Mouse (Mus musculus): ENCODE measurements around the gene Art3. TPM values are rescaled to one million over a fixed set of nuclear protein-coding genes. Genes with fewer than 3 reads are reported as not detected.
A peak's percentile ranks its signal among the peaks of the same experiment; 100 is the strongest.

Gene Art3
- polyA plus RNA-seq, 1 experiment from 2014 or later: 0.78 TPM

GRCm38 (mm10) chr5:92370392-92370791 is 38.8 kb downstream of the Art3 start:
- H3K27ac ChIP-seq (ENCODE audit: low read depth, low read length): no peak overlapping the region
- WGBS: 83% methylated on average over 6 of the region's 6 CpGs
- peak; percentile 37 for DNase-seq (ENCODE audit: low spot score, missing footprints)
- H3K9me3 ChIP-seq (ENCODE audit: control insufficient read depth, low read length): no peaks in the 10 kb centered on the region
- H3K9ac ChIP-seq (ENCODE audit: low read length): no peak overlapping the region
- no peak overlapping the region for H3K4me2 ChIP-seq
- no peaks in the 10 kb centered on the region for H3K4me1 ChIP-seq (ENCODE audit: control insufficient read depth, insufficient read depth, low read length)
- no peak overlapping the region for H3K4me3 ChIP-seq (ENCODE audit: low read depth, low read length)
- no peaks in the 10 kb centered on the region for H3K36me3 ChIP-seq (ENCODE audit: control insufficient read depth, insufficient read depth, low read length)
- ATAC-seq (ENCODE audit: low FRiP score): no peak
- no peaks in the 10 kb centered on the region for H3K27me3 ChIP-seq (ENCODE audit: control insufficient read depth, insufficient read depth, low read length)

- no peak overlapping the region for H3K9ac ChIP-seq (ENCODE audit: low read length)
- ATAC-seq (ENCODE audit: low FRiP score) (no peak), DNase-seq (ENCODE audit: low spot score, missing footprints) (peak; percentile 74)
- H3K4me2 ChIP-seq: no peak overlapping the region
- no peaks in the 10 kb centered on the region for H3K27me3 ChIP-seq (ENCODE audit: control insufficient read depth, insufficient read depth, low read length)
- H3K27ac ChIP-seq (ENCODE audit: low read depth, low read length): no peak overlapping the region
- 90% methylated on average over 6 of the region's 6 CpGs for WGBS
- H3K36me3 ChIP-seq (ENCODE audit: control insufficient read depth, insufficient read depth, low read length): no peaks in the 10 kb centered on the region
- H3K9me3 ChIP-seq (ENCODE audit: control insufficient read depth, low read length): no peaks in the 10 kb centered on the region
- H3K4me3 ChIP-seq (ENCODE audit: low read depth, low read length): no peak overlapping the region
- no peaks in the 10 kb centered on the region for H3K4me1 ChIP-seq (ENCODE audit: control insufficient read depth, insufficient read depth, low read length)
These were observed 39.3 kb downstream of the Art3 start for GRCm38 (mm10) chr5:92370891-92371290.

- Histone ChIP-seq H3K9me3 (ENCODE audit: control insufficient read depth, low read length) (no peaks in the 10 kb centered on the region), H3K27me3 (ENCODE audit: control insufficient read depth, insufficient read depth, low read length) (no peaks in the 10 kb centered on the region), H3K27ac (ENCODE audit: low read depth, low read length) (no peak overlapping the region), H3K4me3 (ENCODE audit: low read depth, low read length) (no peak overlapping the region), H3K4me2 (no peak overlapping the region), H3K36me3 (ENCODE audit: control insufficient read depth, insufficient read depth, low read length) (no peaks in the 10 kb centered on the region), H3K4me1 (ENCODE audit: control insufficient read depth, insufficient read depth, low read length) (no peaks in the 10 kb centered on the region), H3K9ac (ENCODE audit: low read length) (no peak overlapping the region)
- peak; percentile 70 for DNase-seq (ENCODE audit: low spot score, missing footprints)
- ATAC-seq (ENCODE audit: low FRiP score): peak; percentile 36; the same call in 1 of the 2 replicates
- WGBS: 80% methylated on average over 14 of the region's 14 CpGs
These were observed 39.8 kb downstream of the Art3 start for GRCm38 (mm10) chr5:92371361-92371976.

GRCm38 (mm10) chr5:92372605-92373004 is 41.0 kb downstream of the Art3 start:
- ATAC-seq (ENCODE audit: low FRiP score) (no peak), DNase-seq (ENCODE audit: low spot score, missing footprints) (peak; percentile 65)
- H3K36me3 ChIP-seq (ENCODE audit: control insufficient read depth, insufficient read depth, low read length): no peaks in the 10 kb centered on the region
- H3K27me3 ChIP-seq (ENCODE audit: control insufficient read depth, insufficient read depth, low read length): no peaks in the 10 kb centered on the region
- WGBS: 68% methylated on average over 2 of the region's 2 CpGs
- H3K4me1 ChIP-seq (ENCODE audit: control insufficient read depth, insufficient read depth, low read length): peaks cover 2% of the 10 kb centered on the region; the same call in 1 of the 2 replicates
- H3K9ac ChIP-seq (ENCODE audit: low read length): no peak overlapping the region
- no peak overlapping the region for H3K27ac ChIP-seq (ENCODE audit: low read depth, low read length)
- H3K4me2 ChIP-seq: no peak overlapping the region
- no peak overlapping the region for H3K4me3 ChIP-seq (ENCODE audit: low read depth, low read length)
- H3K9me3 ChIP-seq (ENCODE audit: control insufficient read depth, low read length): no peaks in the 10 kb centered on the region

GRCm38 (mm10) chr5:92374721-92375142 is 43.1 kb downstream of the Art3 start:
- H3K4me2 ChIP-seq: no peak overlapping the region
- H3K27me3 ChIP-seq (ENCODE audit: control insufficient read depth, insufficient read depth, low read length): no peaks in the 10 kb centered on the region
- no peak overlapping the region for H3K27ac ChIP-seq (ENCODE audit: low read depth, low read length)
- no peak for ATAC-seq (ENCODE audit: low FRiP score)
- no peaks in the 10 kb centered on the region for H3K9me3 ChIP-seq (ENCODE audit: control insufficient read depth, low read length)
- H3K9ac ChIP-seq (ENCODE audit: low read length): no peak overlapping the region
- no peak overlapping the region for H3K4me3 ChIP-seq (ENCODE audit: low read depth, low read length)
- DNase-seq (ENCODE audit: low spot score, missing footprints): peak; percentile 37
- no peaks in the 10 kb centered on the region for H3K36me3 ChIP-seq (ENCODE audit: control insufficient read depth, insufficient read depth, low read length)
- 84% methylated on average over 6 of the region's 6 CpGs for WGBS
- H3K4me1 ChIP-seq (ENCODE audit: control insufficient read depth, insufficient read depth, low read length): peaks cover 2% of the 10 kb centered on the region; the same call in 1 of the 2 replicates

GRCm38 (mm10) chr5:92375368-92375767 is 43.7 kb downstream of the Art3 start:
- DNase-seq (ENCODE audit: low spot score, missing footprints) (peak; percentile 61), ATAC-seq (ENCODE audit: low FRiP score) (no peak)
- H3K27me3 ChIP-seq (ENCODE audit: control insufficient read depth, insufficient read depth, low read length): no peaks in the 10 kb centered on the region
- H3K4me1 ChIP-seq (ENCODE audit: control insufficient read depth, insufficient read depth, low read length): peaks cover 2% of the 10 kb centered on the region; the same call in 1 of the 2 replicates
- H3K27ac ChIP-seq (ENCODE audit: low read depth, low read length): no peak overlapping the region
- no peak overlapping the region for H3K4me3 ChIP-seq (ENCODE audit: low read depth, low read length)
- 86% methylated on average over 17 of the region's 17 CpGs for WGBS
- H3K9me3 ChIP-seq (ENCODE audit: control insufficient read depth, low read length): no peaks in the 10 kb centered on the region
- no peak overlapping the region for H3K9ac ChIP-seq (ENCODE audit: low read length)
- H3K36me3 ChIP-seq (ENCODE audit: control insufficient read depth, insufficient read depth, low read length): no peaks in the 10 kb centered on the region
- no peak overlapping the region for H3K4me2 ChIP-seq

GRCm38 (mm10) chr5:92376795-92377405 is 45.3 kb downstream of the Art3 start:
- peak overlapping the region; percentile 13; the same call in 1 of the 2 replicates for H3K9ac ChIP-seq (ENCODE audit: low read length)
- no peaks in the 10 kb centered on the region for H3K9me3 ChIP-seq (ENCODE audit: control insufficient read depth, low read length)
- ATAC-seq (ENCODE audit: low FRiP score) (0 out of 2 replicates have a peak, but pooled peaks have one; percentile 20), DNase-seq (ENCODE audit: low spot score, missing footprints) (peak; percentile 75)
- H3K36me3 ChIP-seq (ENCODE audit: control insufficient read depth, insufficient read depth, low read length): no peaks in the 10 kb centered on the region
- WGBS: 51% methylated on average over 13 of the region's 13 CpGs
- no peaks in the 10 kb centered on the region for H3K27me3 ChIP-seq (ENCODE audit: control insufficient read depth, insufficient read depth, low read length)
- H3K4me1 ChIP-seq (ENCODE audit: control insufficient read depth, insufficient read depth, low read length): peaks cover 2% of the 10 kb centered on the region; the same call in 1 of the 2 replicates
- H3K4me2 ChIP-seq: no peak overlapping the region
- no peak overlapping the region for H3K4me3 ChIP-seq (ENCODE audit: low read depth, low read length)
- H3K27ac ChIP-seq (ENCODE audit: low read depth, low read length): no peak overlapping the region

- H3K4me3 ChIP-seq (ENCODE audit: low read depth, low read length): no peak overlapping the region
- 40% methylated on average over 12 of the region's 12 CpGs for WGBS
- H3K9ac ChIP-seq (ENCODE audit: low read length): no peak overlapping the region
- ATAC-seq (ENCODE audit: low FRiP score) (peak; percentile 75), DNase-seq (ENCODE audit: low spot score, missing footprints) (peak; percentile 96)
- peaks cover 1% of the 10 kb centered on the region; the same call in 1 of the 2 replicates for H3K4me1 ChIP-seq (ENCODE audit: control insufficient read depth, insufficient read depth, low read length)
- no peak overlapping the region for H3K4me2 ChIP-seq
- no peaks in the 10 kb centered on the region for H3K36me3 ChIP-seq (ENCODE audit: control insufficient read depth, insufficient read depth, low read length)
- H3K27me3 ChIP-seq (ENCODE audit: control insufficient read depth, insufficient read depth, low read length): no peaks in the 10 kb centered on the region
- no peak overlapping the region for H3K27ac ChIP-seq (ENCODE audit: low read depth, low read length)
- H3K9me3 ChIP-seq (ENCODE audit: control insufficient read depth, low read length): no peaks in the 10 kb centered on the region
These were observed 50.1 kb downstream of the Art3 start for GRCm38 (mm10) chr5:92381550-92382348.

- ATAC-seq (ENCODE audit: low FRiP score) (no peak), DNase-seq (ENCODE audit: low spot score, missing footprints) (no peak)
- no peaks in the 10 kb centered on the region; the same call in 1 of the 2 replicates for H3K4me1 ChIP-seq (ENCODE audit: control insufficient read depth, insufficient read depth, low read length)
- H3K4me3 ChIP-seq (ENCODE audit: low read depth, low read length): no peak overlapping the region
- H3K27me3 ChIP-seq (ENCODE audit: control insufficient read depth, insufficient read depth, low read length): no peaks in the 10 kb centered on the region
- no peak overlapping the region for H3K27ac ChIP-seq (ENCODE audit: low read depth, low read length)
- no peak overlapping the region for H3K4me2 ChIP-seq
- no peak overlapping the region for H3K9ac ChIP-seq (ENCODE audit: low read length)
- 67% methylated on average over 9 of the region's 9 CpGs for WGBS
- H3K9me3 ChIP-seq (ENCODE audit: control insufficient read depth, low read length): no peaks in the 10 kb centered on the region
- H3K36me3 ChIP-seq (ENCODE audit: control insufficient read depth, insufficient read depth, low read length): no peaks in the 10 kb centered on the region
These were observed 50.7 kb downstream of the Art3 start for GRCm38 (mm10) chr5:92382349-92382679.

All from midbrain, embryonic 11.5 days (tissue).